8 mouse cellular contexts compared by ENCODE assay signal in genomic region chr16:22655812-22656211, GRCm38 (mm10). TPM values are rescaled to one million over a fixed set of nuclear protein-coding genes. Genes with fewer than 3 reads are reported as not detected.
A peak's percentile ranks its signal among the peaks of the same experiment; 100 is the strongest.
DNase-seq lines count a peak whose midpoint lies in the region; ATAC-seq and TF ChIP-seq lines count a peak whose summit lies in the region.

No protein-coding gene starts in this region.

- peak overlapping the region; percentile 65 for H3K4me2 ChIP-seq in liver, embryonic 12.5 days

- H3K9me3 ChIP-seq in embryonic facial prominence, embryonic 10.5 days = no peaks in the 10 kb centered on the region
- H3K9me3 ChIP-seq in liver, embryonic 12.5 days (replicated peaks) = no peaks in the 10 kb centered on the region

- peaks cover 18% of the 10 kb centered on the region for H3K4me1 ChIP-seq in embryonic facial prominence, embryonic 10.5 days
- H3K4me1 ChIP-seq in liver, embryonic 12.5 days = 0 out of 2 replicates have a peak, but pooled peaks cover 14% of the 10 kb centered on the region
- H3K4me1 ChIP-seq in thymus, adult 2 months (replicated peaks; ENCODE audit: control insufficient read depth, insufficient read depth, low read length) = peaks cover 23% of the 10 kb centered on the region

- no peak for TF ChIP-seq POLR2A in thymus, adult 2 months (IDR thresholded peaks at IDR 0.05; ENCODE audit: control insufficient read depth, extremely low read depth, insufficient read depth, low read length, poor library complexity)

- no peak for ATAC-seq in liver, embryonic 12.5 days

- no peak for DNase-seq in left cerebral cortex, adult 2 months (ENCODE audit: extremely low spot score in 1 of 2, low spot score in 2 of 2)
- DNase-seq in left cerebral cortex, adult 8-10 months (ENCODE audit: low spot score in 2 of 2) = no peak
- peak; percentile 13 for DNase-seq in embryonic facial prominence, embryonic 10.5 days (ENCODE audit: low spot score)
- peak; percentile 40 for DNase-seq in thymus, adult 2 months
- DNase-seq in urinary bladder, adult 2 months (ENCODE audit: low spot score) = no peak
- no peak for DNase-seq in kidney, postnatal 36 days
- DNase-seq in adrenal gland, postnatal 25 days = no peak

- H3K4me3 ChIP-seq in left cerebral cortex, adult 2 months = peak overlapping the region; percentile 66
- H3K4me3 ChIP-seq in embryonic facial prominence, embryonic 10.5 days = peak overlapping the region; percentile 32; the same call in 1 of the 2 replicates
- H3K4me3 ChIP-seq in liver, embryonic 12.5 days = peak overlapping the region; percentile 43
- peak overlapping the region; percentile 86 for H3K4me3 ChIP-seq in thymus, adult 2 months (ENCODE audit: control insufficient read depth, insufficient read depth, low read length)

- no peak overlapping the region for H3K9ac ChIP-seq in liver, embryonic 12.5 days

- intact Hi-C loops in left cerebral cortex, adult 2 months (cut with DNase I) = no loop called here

- no peak for TF ChIP-seq CTCF in left cerebral cortex, adult 2 months (IDR thresholded peaks at IDR 0.05)
- no peak for TF ChIP-seq CTCF in thymus, adult 2 months (IDR thresholded peaks at IDR 0.05; ENCODE audit: borderline replicate concordance, control insufficient read depth, extremely low read depth, insufficient read depth, low read length, poor library complexity)

- H3K27me3 ChIP-seq in embryonic facial prominence, embryonic 10.5 days (replicated peaks; ENCODE audit: low read depth, poor library complexity, severe bottlenecking) = peaks cover 60% of the 10 kb centered on the region
- peaks cover 37% of the 10 kb centered on the region for H3K27me3 ChIP-seq in liver, embryonic 12.5 days (replicated peaks)
- H3K27me3 ChIP-seq in thymus, adult 2 months (ENCODE audit: control insufficient read depth, insufficient read depth, low read length) = no peaks in the 10 kb centered on the region

- peak overlapping the region; percentile 89 for H3K27ac ChIP-seq in left cerebral cortex, adult 2 months
- no peak overlapping the region for H3K27ac ChIP-seq in embryonic facial prominence, embryonic 10.5 days (replicated peaks)
- H3K27ac ChIP-seq in liver, embryonic 12.5 days = no peak overlapping the region
- no peak overlapping the region for H3K27ac ChIP-seq in thymus, adult 2 months (ENCODE audit: control insufficient read depth, insufficient read depth, low read length)

- 12% methylated on average over 11 of the region's 11 CpGs for WGBS in embryonic facial prominence, embryonic 10.5 days
- 17% methylated on average over 11 of the region's 11 CpGs for WGBS in liver, embryonic 12.5 days (ENCODE audit: insufficient replicate concordance)
- WGBS in thymus, adult 2 months = 12% methylated on average over 11 of the region's 11 CpGs

- no peaks in the 10 kb centered on the region for H3K36me3 ChIP-seq in embryonic facial prominence, embryonic 10.5 days (replicated peaks)
- no peaks in the 10 kb centered on the region for H3K36me3 ChIP-seq in liver, embryonic 12.5 days
- H3K36me3 ChIP-seq in thymus, adult 2 months (ENCODE audit: control insufficient read depth, insufficient read depth, low read length) = no peaks in the 10 kb centered on the region

RNA-seq across cellular contexts. Expression of gene Dgkg, which starts 1.2 kb away (rescaled TPM):
- total RNA-seq in left cerebral cortex, adult 2 months (2021) = 10 to 100 TPM; 63.3 to 64.0 TPM
- 10 to 100 TPM; 53.2 to 63.0 (median 55.1) TPM for total RNA-seq in left cerebral cortex, adult 8-10 months (2022)
- polyA plus RNA-seq in embryonic facial prominence, embryonic 10.5 days (2016; fragmentation: Nextera tagmentation; extraction: Ambion mirVana) = 0.20 and 0.22 TPM in 2 replicates
- polyA plus RNA-seq in liver, embryonic 12.5 days (2016; fragmentation: Nextera tagmentation; extraction: Ambion mirVana) = 0.89 and 0.91 TPM in 2 replicates
- polyA plus RNA-seq in thymus, adult 2 months (2012; rRNA removed) = 8.1 and 9.0 TPM in 2 replicates
- 0.52 and 0.81 TPM in 2 replicates for polyA plus RNA-seq in urinary bladder, adult 2 months (2012; rRNA removed)
- 2.7 and 3.6 TPM in 2 replicates for total RNA-seq in adrenal gland, postnatal 25 days (2021)

Comparison
In these comparisons a context has a peak if more than half of its experiments do, and no peak if none do; other contexts are left out.
1. DNase-seq: peak in embryonic facial prominence, embryonic 10.5 days (single experiment) and thymus, adult 2 months (single experiment); none in left cerebral cortex, adult 2 months (0 of 2), left cerebral cortex, adult 8-10 months (0 of 2), urinary bladder, adult 2 months (single experiment), kidney, postnatal 36 days (0 of 2) and adrenal gland, postnatal 25 days (single experiment).
2. H3K4me3 ChIP-seq: peak in every context shown above with its lines; median percentile 86 in thymus, adult 2 months; 66 in left cerebral cortex, adult 2 months; 43 in liver, embryonic 12.5 days; 32 in embryonic facial prominence, embryonic 10.5 days.